Mouse (Mus musculus) CH12.LX (cell line): ENCODE results near the gene Akr1d1. TPM values are rescaled to one million over a fixed set of nuclear protein-coding genes. Genes with fewer than 3 reads are reported as not detected.

Experiments
- DNase-seq: peaks from one replicate; pipeline ENCODE4 v3.0.0-alpha.2; 2013; ENCODE audit errors: extremely low read depth
- H3K27ac ChIP-seq: 2 replicates; pipeline ENCODE4 v1.5.1; 2012; ENCODE audit warnings: low read depth, mild to moderate bottlenecking, control low read depth, moderate library complexity; ENCODE audit not compliant: insufficient read depth
- H3K27me3 ChIP-seq: replicated peaks from 2 replicates; pipeline ENCODE3; 2012; ENCODE audit warnings: inconsistent platforms
- H3K36me3 ChIP-seq, 2 experiments: replicated peaks in 1 of 2; 2 replicates each; pipeline versions ENCODE3 to v1.6.1; 2012; ENCODE audit warnings: inconsistent platforms in 1 of 2, low read length in 1 of 2, mild to moderate bottlenecking in 1 of 2, mixed read lengths in 1 of 2, moderate library complexity in 1 of 2; ENCODE audit not compliant: control insufficient read depth in 1 of 2, insufficient read depth in 1 of 2
- H3K4me1 ChIP-seq, 2 experiments: 2 replicates each; pipeline ENCODE4 v1.6.1; 2012; ENCODE audit warnings: inconsistent platforms in 1 of 2, moderate library complexity in 1 of 2; ENCODE audit not compliant: insufficient read depth in 2 of 2, control insufficient read depth in 1 of 2
- H3K4me2 ChIP-seq: 2 replicates; pipeline ENCODE4 v1.6.1; 2012; ENCODE audit warnings: low read depth, mild to moderate bottlenecking, control low read depth; ENCODE audit not compliant: poor library complexity, insufficient read depth, severe bottlenecking
- H3K4me3 ChIP-seq, 3 experiments: fragments of 150-350 bp in 1 of 3; sonication (generic) in 1 of 3; replicated peaks in 1 of 3; 2 replicates each; pipeline versions ENCODE3 to v1.5.1; 2011 to 2012; ENCODE audit warnings: low read depth in 2 of 3, low read length in 2 of 3, mild to moderate bottlenecking in 2 of 3, moderate library complexity in 2 of 3, control low read depth in 1 of 3, improper control_type of control experiment in 1 of 3, inconsistent platforms in 1 of 3, mixed read lengths in 1 of 3; ENCODE audit not compliant: poor library complexity in 1 of 3
- H3K79me2 ChIP-seq: replicated peaks from 2 replicates; pipeline ENCODE4 v1.6.1; 2012; ENCODE audit warnings: mild to moderate bottlenecking, moderate library complexity; ENCODE audit not compliant: control insufficient read depth, poor library complexity, insufficient read depth, severe bottlenecking; ENCODE audit errors: extremely low read depth
- H3K9ac ChIP-seq: 2 replicates; pipeline ENCODE4 v1.6.1; 2012; ENCODE audit warnings: low read depth, mild to moderate bottlenecking, control low read depth, moderate library complexity; ENCODE audit not compliant: insufficient read depth
- H3K9me3 ChIP-seq: replicated peaks from 2 replicates; pipeline ENCODE3; 2012; ENCODE audit warnings: low read length, inconsistent platforms, mixed read lengths
- CHD2 ChIP-seq: IDR thresholded peaks from 2 replicates; pipeline ENCODE4 v1.6.1; 2011; ENCODE audit warnings: low read length, improper control_type of control experiment
- CTCF ChIP-seq, 2 experiments: IDR thresholded peaks in 1 of 2; conservative IDR thresholded peaks in 1 of 2; 2 replicates each; pipeline ENCODE4 v1.5.1; 2011 to 2012; ENCODE audit warnings: low read depth in 2 of 2, low read length in 2 of 2, improper control_type of control experiment in 1 of 2, inconsistent platforms in 1 of 2, mild to moderate bottlenecking in 1 of 2, moderate library complexity in 1 of 2
- E2F4 ChIP-seq: IDR thresholded peaks from 2 replicates; pipeline ENCODE4 v1.6.1; 2011; ENCODE audit warnings: low read depth, low read length, improper control_type of control experiment; ENCODE audit not compliant: insufficient replicate concordance
- EP300 ChIP-seq: IDR thresholded peaks from 2 replicates; pipeline ENCODE4 v1.6.1; 2011; ENCODE audit warnings: low read length, improper control_type of control experiment
- GABPA ChIP-seq: IDR thresholded peaks from 2 replicates; pipeline ENCODE4 v1.6.1; 2012; ENCODE audit warnings: low read depth, low read length, improper control_type of control experiment, inconsistent platforms; ENCODE audit not compliant: insufficient replicate concordance
- HCFC1 ChIP-seq: IDR thresholded peaks from 2 replicates; pipeline ENCODE4 v1.6.1; 2012; ENCODE audit warnings: low read depth, mild to moderate bottlenecking, inconsistent platforms, low read length, improper control_type of control experiment
- KAT2A ChIP-seq: IDR thresholded peaks from 2 replicates; pipeline ENCODE4 v1.6.1; 2012; ENCODE audit warnings: low read length, improper control_type of control experiment, inconsistent platforms; ENCODE audit not compliant: insufficient replicate concordance
- MAFK ChIP-seq: IDR thresholded peaks from 2 replicates; pipeline ENCODE4 v1.6.1; 2011; ENCODE audit warnings: low read length, improper control_type of control experiment; ENCODE audit not compliant: insufficient replicate concordance
- MAZ ChIP-seq: IDR thresholded peaks from 2 replicates; pipeline ENCODE4 v1.6.1; 2012; ENCODE audit warnings: low read depth, mild to moderate bottlenecking, inconsistent platforms, low read length, improper control_type of control experiment, moderate library complexity
- MEF2A ChIP-seq: IDR thresholded peaks from 2 replicates; pipeline ENCODE4 v1.6.1; 2014; ENCODE audit warnings: low read depth, mild to moderate bottlenecking, inconsistent platforms, low read length, improper control_type of control experiment, borderline replicate concordance
- POLR2AphosphoS2 ChIP-seq: IDR thresholded peaks from 2 replicates; pipeline ENCODE4 v1.6.1; 2011; ENCODE audit warnings: low read depth, low read length, improper control_type of control experiment
- RAD21 ChIP-seq: IDR thresholded peaks from 2 replicates; pipeline ENCODE4 v1.6.1; 2011; ENCODE audit warnings: low read depth, mild to moderate bottlenecking, low read length, improper control_type of control experiment, moderate library complexity
- RCOR1 ChIP-seq: conservative IDR thresholded peaks from 2 replicates; pipeline ENCODE4 v1.6.1; 2012; ENCODE audit warnings: low read depth, mild to moderate bottlenecking, inconsistent platforms, low read length, improper control_type of control experiment
- SIN3A ChIP-seq: IDR thresholded peaks from 2 replicates; pipeline ENCODE4 v1.6.1; 2012; ENCODE audit warnings: low read length, improper control_type of control experiment, inconsistent platforms
- TBP ChIP-seq: conservative IDR thresholded peaks from 2 replicates; pipeline ENCODE4 v1.6.1; 2011; ENCODE audit warnings: low read depth, low read length, improper control_type of control experiment
- USF1 ChIP-seq: IDR thresholded peaks from 2 replicates; pipeline ENCODE4 v1.6.1; 2014; ENCODE audit warnings: low read depth, mild to moderate bottlenecking, inconsistent platforms, low read length, improper control_type of control experiment
- USF2 ChIP-seq: conservative IDR thresholded peaks from 2 replicates; pipeline ENCODE4 v1.6.1; 2011; ENCODE audit warnings: low read depth, low read length, improper control_type of control experiment
- ZC3H11A ChIP-seq: IDR thresholded peaks from 2 replicates; pipeline ENCODE4 v1.6.1; 2012; ENCODE audit warnings: low read depth, mild to moderate bottlenecking, inconsistent platforms, low read length, improper control_type of control experiment
- ZKSCAN1 ChIP-seq: IDR thresholded peaks from 2 replicates; pipeline ENCODE4 v1.6.1; 2012; ENCODE audit warnings: low read depth, inconsistent platforms, low read length, improper control_type of control experiment, borderline replicate concordance
- ZMIZ1 ChIP-seq: IDR thresholded peaks from 2 replicates; pipeline ENCODE4 v1.6.1; 2012; ENCODE audit warnings: low read depth, mild to moderate bottlenecking, inconsistent platforms, low read length, improper control_type of control experiment
- ZNF384 ChIP-seq: IDR thresholded peaks from 2 replicates; pipeline ENCODE4 v1.6.1; 2012; ENCODE audit warnings: low read depth, low read length, improper control_type of control experiment, inconsistent platforms
- dilution Hi-C: fragments of 300-500 bp; cut with MboI; formaldehyde crosslinking; loops from 2 replicates; pipeline ENCODE4 v1.14.3; 2020; ENCODE audit warnings: low sequenced_read_pairs; ENCODE audit not compliant: extremely low pct_unique_long_range_greater_than_20kb, extremely low pct_ligation_motif_present
- in situ Hi-C: fragments of 300-500 bp; cut with MboI; formaldehyde crosslinking; loops from 3 replicates; pipeline ENCODE4 v1.14.3; 2019; ENCODE audit warnings: low sequenced_read_pairs, low pct_ligation_motif_present, low pct_unique_long_range_greater_than_20kb, mixed read lengths
- polyA plus RNA-seq: library from polyadenylated mRNA; unstranded; fragments of >175 nt; gene quantifications from 2 replicates; pipeline ENCODE4 v1.2.1, GENCODE M21; 2012; ENCODE audit warnings: low read depth; ENCODE audit not compliant: insufficient read length
- total RNA-seq, 2 experiments: library from RNA; depleted of rRNA; stranded (reverse); fragments of 300-350 nt in 1 of 2; fragments of >200 nt in 1 of 2; gene quantifications; 2 replicates each; pipeline ENCODE4 v1.2.3; 2012 to 2014

Akr1d1 gene
- total and polyA plus RNA-seq, 3 experiments: not detected

DNA sequence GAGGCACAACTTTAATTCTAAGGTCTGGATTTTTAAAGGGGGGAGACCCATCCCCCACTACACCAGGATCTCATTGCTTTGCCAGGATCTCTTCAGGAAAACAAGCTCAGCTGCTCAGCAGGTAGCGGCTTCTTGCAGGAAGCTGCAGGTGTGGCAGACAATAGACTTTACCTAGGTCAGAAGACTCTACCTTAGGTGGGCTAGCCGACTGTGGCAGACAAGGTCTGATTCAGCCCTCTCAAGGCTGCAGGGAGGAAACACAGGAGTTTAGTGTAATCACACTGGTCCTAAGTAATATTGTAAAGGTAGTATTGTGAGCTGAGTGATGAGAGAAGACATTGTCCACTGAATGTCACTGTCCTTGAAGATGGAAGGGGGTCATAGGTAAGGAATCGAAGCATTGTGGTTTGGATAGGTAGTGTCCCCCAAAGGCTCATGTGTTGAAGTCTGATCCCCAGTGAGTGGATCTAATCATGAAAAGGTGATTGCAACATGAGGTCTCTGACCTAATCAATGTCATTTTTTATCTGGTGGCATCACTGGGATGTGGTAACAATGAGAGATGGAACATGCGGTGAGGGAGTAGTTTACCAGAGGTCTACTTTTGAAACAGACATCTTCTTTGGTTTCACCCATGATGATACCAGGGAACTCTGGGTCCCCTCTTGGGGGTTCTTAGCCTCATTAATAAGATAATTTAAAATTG, 74.4 kb downstream of the Akr1d1 start:
- dilution Hi-C loops (no loop called here), in situ Hi-C loops (no loop called here)
- DNase-seq: no peak
- Histone ChIP-seq H3K4me3 (no peak overlapping the region), H3K36me3 (no peaks in the 10 kb centered on the region), H3K4me1 (peaks cover 0 to 11% of the 10 kb centered on the region in 2 experiments; a peak in 2 of 4 replicates), H3K79me2 (no peaks in the 10 kb centered on the region), H3K27ac (no peak overlapping the region), H3K27me3 (no peaks in the 10 kb centered on the region), H3K9ac (no peak overlapping the region), H3K4me2 (no peak overlapping the region), H3K9me3 (peaks cover 3% of the 10 kb centered on the region)
- TF ChIP-seq CTCF (conservative IDR thresholded peaks at IDR 0.05 in 1 of 2, IDR thresholded peaks at IDR 0.05 in 1 of 2; ENCODE audit: low read depth in 2 of 2, low read length in 2 of 2) (no peak), ZNF384 (no peak), POLR2AphosphoS2 (no peak), ZKSCAN1 (no peak), EP300 (no peak), TBP (no peak), RCOR1 (no peak), ZMIZ1 (no peak), USF2 (no peak), MEF2A (no peak), ZC3H11A (no peak), E2F4 (no peak), GABPA (no peak), CHD2 (no peak)
- TF ChIP-seq, all 38 proteins: peak for 0

DNA sequence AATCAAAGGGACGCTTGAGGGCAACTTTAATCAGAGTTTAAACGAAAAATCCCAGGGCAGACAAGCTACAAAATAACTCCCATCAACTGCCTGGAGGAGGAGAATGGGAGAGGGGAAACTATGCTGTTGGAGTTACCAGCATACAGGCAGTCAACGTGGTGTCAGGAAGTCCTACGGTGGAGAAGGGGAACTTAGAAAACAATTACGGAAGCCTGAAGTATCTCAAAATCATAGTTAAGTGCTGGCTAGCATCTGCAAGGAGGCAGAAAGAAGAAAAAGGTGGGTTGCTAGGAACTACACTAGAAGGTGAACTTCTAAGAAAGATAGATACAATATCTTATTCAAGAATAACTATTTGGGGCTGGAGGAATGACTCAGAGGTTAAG, 74.9 kb downstream of the Akr1d1 start:
- dilution Hi-C loops (no loop called here), in situ Hi-C loops (no loop called here)
- H3K27ac ChIP-seq: no peak overlapping the region
- H3K36me3 ChIP-seq: no peaks in the 10 kb centered on the region
- DNase-seq: no peak
- no peak for TF ChIP-seq E2F4
- TF ChIP-seq MAFK: no peak
- TF ChIP-seq RCOR1: no peak
- TF ChIP-seq MEF2A: no peak
- no peak for TF ChIP-seq CTCF (conservative IDR thresholded peaks at IDR 0.05 in 1 of 2, IDR thresholded peaks at IDR 0.05 in 1 of 2; ENCODE audit: low read depth in 2 of 2, low read length in 2 of 2)
- TF ChIP-seq CHD2: no peak
- TF ChIP-seq KAT2A: no peak
- TF ChIP-seq GABPA: no peak
- TF ChIP-seq RAD21: no peak
- TF ChIP-seq MAZ: no peak
- no peak for TF ChIP-seq HCFC1
- no peak for TF ChIP-seq USF1
- TF ChIP-seq EP300: no peak
- TF ChIP-seq ZKSCAN1: no peak
- TF ChIP-seq SIN3A: no peak
- no peaks in the 10 kb centered on the region for H3K27me3 ChIP-seq
- no peak overlapping the region for H3K4me2 ChIP-seq
- peaks cover 3% of the 10 kb centered on the region for H3K9me3 ChIP-seq
- no peak overlapping the region for H3K4me3 ChIP-seq
- peaks cover 0 to 11% of the 10 kb centered on the region in 2 experiments; a peak in 2 of 4 replicates for H3K4me1 ChIP-seq
- no peak overlapping the region for H3K9ac ChIP-seq
- no peaks in the 10 kb centered on the region for H3K79me2 ChIP-seq
